Mouse (Mus musculus) granulocyte monocyte progenitor cell, adult 5-6 weeks (primary cell): ENCODE data around the gene Cdh23. TPM values are rescaled to one million over a fixed set of nuclear protein-coding genes. Genes with fewer than 3 reads are reported as not detected.

ENCODE experiments used
- ATAC-seq: replicated peaks from 2 replicates; pipeline ENCODE4 v1.8.0; 2016; ENCODE audit warnings: mild to moderate bottlenecking, moderate TSS enrichment, inconsistent platforms; ENCODE audit not compliant: poor library complexity, severe bottlenecking
- total RNA-seq, 2 experiments: library from RNA; stranded (forward) in 1 of 2; stranded (reverse) in 1 of 2; fragments of 200-712, 200-1000 nt in 1 of 2; fragments of >200 nt in 1 of 2; fragmentation: Nextera tagmentation in 1 of 2; gene quantifications; 2 replicates each; pipeline ENCODE4 v1.2.3; 2014 to 2017

Gene Cdh23
- total RNA-seq, 2 experiments from 2014 or later: not detected

- peak; percentile 57 for ATAC-seq
These were observed 418.9 kb downstream of the Cdh23 start, which contains the start of gene Psap for GRCm38 (mm10) chr10:60277207-60278005. TSS of gene Psap (plus strand) at chr10:60277627.

DNA sequence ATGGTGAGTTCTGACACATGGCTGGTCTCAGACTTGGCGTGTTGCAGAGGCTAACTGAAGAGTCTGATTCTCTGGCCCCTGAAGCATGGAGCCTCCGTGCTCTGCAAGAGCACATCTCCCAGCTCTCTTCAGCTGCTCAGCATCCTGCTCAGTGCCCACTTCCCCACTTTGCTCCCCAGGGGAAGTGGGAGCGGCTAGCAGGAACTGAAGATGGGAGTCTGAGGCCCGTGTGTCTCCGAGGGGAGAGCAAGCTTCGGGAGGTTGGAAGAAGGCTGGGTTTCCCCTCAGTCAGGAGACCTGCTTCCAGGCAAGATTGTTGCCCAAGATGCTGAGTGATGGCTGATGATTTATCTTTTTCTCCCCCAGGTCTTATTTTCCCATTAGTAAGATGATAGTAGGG is 422.9 kb downstream of the Cdh23 start:
- peak; percentile 70 for ATAC-seq

- ATAC-seq: no peak
These were observed 424.0 kb downstream of the Cdh23 start for GRCm38 (mm10) chr10:60272241-60272640.

GRCm38 (mm10) chr10:60271015-60271414 is 425.3 kb downstream of the Cdh23 start:
- no peak for ATAC-seq

GRCm38 (mm10) chr10:60269141-60270064 is 426.9 kb downstream of the Cdh23 start:
- ATAC-seq: peak; percentile 43

- peak; percentile 33; the same call in 1 of the 2 replicates for ATAC-seq
These were observed 427.6 kb downstream of the Cdh23 start for GRCm38 (mm10) chr10:60268738-60269137.

DNA sequence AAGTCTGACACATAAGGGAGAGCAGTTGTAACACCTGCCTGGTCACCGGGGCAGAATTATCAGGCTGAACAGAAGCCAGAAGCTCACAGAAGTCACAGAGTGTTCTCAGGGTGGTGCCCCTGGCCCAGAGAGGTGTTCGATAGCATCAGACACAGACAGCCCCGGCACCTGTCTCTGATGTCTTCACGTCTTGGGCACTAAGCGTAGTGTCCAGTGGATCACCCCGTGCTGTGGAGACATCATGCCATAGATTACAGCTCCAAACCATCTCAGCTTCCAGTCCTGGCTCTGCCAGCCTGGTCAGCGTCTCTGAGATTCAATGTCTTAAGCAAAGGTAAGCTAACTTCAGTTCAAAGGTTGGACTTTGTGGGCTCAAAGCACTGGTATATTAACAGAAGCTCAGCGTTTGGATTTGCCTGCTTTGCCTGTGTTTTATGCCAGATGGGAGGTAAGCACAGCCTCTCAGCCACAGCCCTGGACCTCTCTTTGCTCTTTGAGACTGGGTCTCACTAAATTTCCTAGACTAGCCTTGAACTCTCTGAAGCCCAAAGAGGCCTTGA is 429.4 kb downstream of the Cdh23 start:
- ATAC-seq: no peak

- ATAC-seq: no peak
These were observed 431.0 kb downstream of the Cdh23 start for GRCm38 (mm10) chr10:60265252-60265651.

DNA sequence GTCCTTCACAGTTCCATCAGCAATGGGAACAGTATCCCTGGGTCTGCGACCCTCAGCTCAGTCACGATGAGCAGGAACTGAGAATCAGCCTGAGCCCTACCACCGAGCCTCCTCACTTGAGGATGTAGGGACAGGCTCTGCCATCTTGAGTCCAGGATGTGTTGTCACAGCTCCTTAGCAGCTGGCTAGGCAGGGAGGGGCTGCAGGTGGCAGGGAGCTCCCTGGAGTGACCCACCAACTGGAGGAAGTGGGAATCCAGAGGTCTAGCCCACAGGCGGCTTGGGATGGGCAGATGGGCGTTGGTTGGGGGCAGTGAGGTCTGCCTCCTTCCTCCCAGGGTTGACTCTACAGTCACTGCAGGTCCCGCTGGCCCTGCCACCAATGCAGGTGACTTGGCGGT is 432.9 kb downstream of the Cdh23 start:
- peak; percentile 72 for ATAC-seq

DNA sequence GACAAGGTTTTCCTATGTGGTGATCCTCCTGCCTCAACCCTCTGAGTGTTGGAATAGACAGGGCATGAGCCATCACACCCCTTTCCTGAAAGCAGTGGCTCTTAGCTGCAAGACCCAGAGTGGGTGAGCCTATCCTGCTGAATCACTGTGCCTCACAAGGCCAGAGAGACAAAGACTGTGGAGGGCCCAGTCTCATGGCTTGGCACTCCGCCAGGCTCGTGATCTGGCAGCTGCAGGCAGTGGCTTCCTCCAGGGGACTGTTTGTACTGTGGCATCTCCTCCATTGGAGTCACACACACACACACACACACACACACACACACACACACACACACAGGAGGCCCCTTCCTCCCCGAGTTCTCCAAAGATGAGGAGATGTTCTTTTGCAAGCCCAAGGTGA is 433.9 kb downstream of the Cdh23 start:
- peak; percentile 52 for ATAC-seq

DNA sequence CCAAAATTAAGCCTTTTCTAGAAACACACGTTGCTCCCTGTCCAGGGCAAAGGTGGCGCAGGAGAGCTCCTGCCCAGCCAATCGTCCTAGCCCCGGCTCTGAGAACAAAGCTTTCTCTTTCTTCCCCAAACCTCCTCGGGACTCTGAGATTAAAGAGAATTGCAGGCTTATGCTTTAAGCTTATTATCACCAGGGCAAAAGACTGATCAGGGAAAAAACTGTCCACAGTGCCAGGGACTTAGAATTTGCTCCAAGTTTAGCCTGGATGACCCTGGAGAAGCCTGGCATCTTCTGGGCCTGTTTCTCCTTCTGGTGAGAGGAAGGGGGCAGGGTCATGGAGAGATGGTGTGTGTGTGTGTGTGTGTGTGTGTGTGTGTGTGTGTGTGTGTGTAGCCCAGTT is 434.8 kb downstream of the Cdh23 start:
- ATAC-seq: no peak

DNA sequence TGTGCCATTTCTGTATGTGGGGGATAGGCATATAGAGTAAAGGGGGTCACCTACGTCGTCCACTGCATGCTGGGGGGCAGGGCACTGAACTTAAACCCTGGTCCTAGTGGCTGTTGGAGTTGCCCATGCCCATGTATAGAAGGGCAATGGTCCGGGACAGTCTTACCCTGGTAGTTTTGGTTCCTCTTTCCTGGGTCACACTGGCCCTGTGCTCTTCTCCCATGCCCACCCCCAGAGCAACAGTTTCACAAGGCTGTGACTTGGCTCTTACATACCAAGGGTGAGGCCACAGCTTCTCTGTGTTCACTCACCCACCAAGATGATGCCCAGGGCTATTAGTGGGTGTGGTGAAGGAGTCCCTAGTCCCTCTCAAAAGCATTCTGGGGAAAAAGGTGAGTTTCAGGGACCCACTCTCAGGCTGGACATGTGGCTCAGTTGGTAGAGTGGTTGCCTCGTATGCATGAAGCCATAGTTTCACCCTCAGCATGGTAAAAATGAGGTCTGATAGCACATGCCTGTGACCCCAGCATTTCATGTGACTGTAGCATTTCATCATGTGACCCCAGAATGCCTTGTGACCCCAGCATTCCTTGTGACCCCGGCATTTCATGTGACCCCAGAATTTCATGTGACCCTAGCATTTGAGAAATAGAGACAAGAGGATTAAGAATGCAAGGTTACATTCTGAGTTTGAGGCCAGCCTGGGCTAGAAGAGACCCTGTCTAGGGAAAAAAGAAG is 435.6 kb downstream of the Cdh23 start:
- ATAC-seq: peak; percentile 75

- no peak for ATAC-seq
These were observed 438.9 kb downstream of the Cdh23 start for GRCm38 (mm10) chr10:60257261-60257825.

DNA sequence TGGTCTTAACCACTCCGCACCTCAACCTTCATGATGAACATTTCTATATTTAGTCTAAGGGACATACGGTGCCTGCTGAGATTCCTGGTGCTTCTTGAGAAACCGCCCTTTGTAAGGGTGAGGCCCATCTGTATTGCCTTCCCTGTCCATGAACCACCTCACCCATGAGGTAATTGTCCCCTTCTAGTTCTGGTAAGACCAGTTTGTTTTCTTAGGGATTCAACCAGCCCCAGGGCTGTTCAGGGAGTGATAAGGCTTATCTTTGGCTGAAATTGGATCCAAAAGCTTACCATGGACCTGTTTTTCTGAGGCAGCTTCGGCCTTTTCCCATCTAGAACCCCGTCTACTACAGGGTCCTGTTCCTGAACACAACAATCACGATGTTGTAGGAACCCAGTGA is 440.2 kb downstream of the Cdh23 start:
- no peak for ATAC-seq

Other genes with a start within 250 kb of the Cdh23 start
- 42.0 and 51.0 TPM in 2 replicates for gene Slc29a3, start 56.3 kb upstream of the Cdh23 start, total RNA-seq (2014; fragmentation: Nextera tagmentation)
- gene Slc29a3, start 56.3 kb upstream of the Cdh23 start, total RNA-seq (2017): 12.5 and 15.2 TPM in 2 replicates
- gene Unc5b, start 135.1 kb upstream of the Cdh23 start, total RNA-seq (2014; fragmentation: Nextera tagmentation): not detected in 2 replicates
- not detected in 2 replicates for gene Unc5b, start 135.1 kb upstream of the Cdh23 start, total RNA-seq (2017)